Mouse (Mus musculus): Measurements from ENCODE around the gene Aldh1a3. TPM values are rescaled to one million over a fixed set of nuclear protein-coding genes. Genes with fewer than 3 reads are reported as not detected.

The Aldh1a3 gene
- 0.40 and 0.65 TPM in 2 replicates for total RNA-seq (2014; rRNA removed)
- 0.17 TPM in 1 of 2 replicates, not detected in the other for polyA plus RNA-seq (2012; rRNA removed)

DNA sequence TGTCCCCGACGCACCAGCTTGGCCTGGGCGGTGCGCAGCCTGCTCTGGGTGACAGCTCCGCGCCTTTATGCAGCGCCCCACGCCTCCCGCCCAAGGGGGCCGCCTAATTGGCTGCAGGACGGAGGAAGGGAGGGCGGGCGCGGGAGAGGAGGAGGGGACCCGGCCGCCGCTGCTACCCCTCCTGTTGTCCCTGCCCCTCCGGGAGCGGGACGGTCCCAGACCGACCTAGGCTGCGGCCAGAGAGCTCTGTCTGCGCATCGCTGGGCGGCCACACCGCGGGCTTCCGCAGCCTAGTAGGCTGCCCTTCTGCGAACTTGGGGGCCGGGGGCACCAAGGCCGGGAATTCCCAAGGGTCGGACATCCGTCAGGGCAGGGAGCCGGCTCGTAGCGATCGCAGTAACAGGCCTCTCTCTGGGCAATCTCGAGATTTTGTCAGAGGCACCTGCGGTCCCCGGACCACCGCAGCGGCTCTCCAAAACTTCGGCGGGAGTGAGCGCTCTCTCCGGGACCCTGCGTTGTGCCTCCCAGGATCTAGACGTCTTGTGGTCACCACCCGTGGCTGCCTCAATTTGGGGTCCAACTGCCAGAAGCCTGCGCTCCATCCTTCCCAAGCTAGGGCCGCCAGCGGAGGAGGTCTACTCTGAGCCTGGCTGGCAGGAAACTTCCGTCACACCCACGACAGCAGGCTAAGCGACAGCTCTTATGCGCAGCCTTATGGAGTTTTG, at the start of gene Aldh1a3:
Aldh1a3 (minus strand) TSS at position 81 of the 725 bp plus-strand sequence.
- 3% methylated on average over 55 of the region's 56 CpGs for WGBS
- Histone ChIP-seq H3K27ac (replicated peaks; ENCODE audit: insufficient read depth, low read depth, low read length) (no peak within 1 kb of the TSS), H3K4me3 (ENCODE audit: insufficient read depth, low read depth, low read length) (peak within 1 kb of the TSS; percentile 41; the same call in 1 of the 2 replicates), H3K36me3 (ENCODE audit: control insufficient read depth, insufficient read depth, low read length) (no peaks in the 10 kb centered on the region), H3K9ac (ENCODE audit: low read depth, low read length) (peak within 1 kb of the TSS; percentile 42), H3K79me2 (ENCODE audit: control insufficient read depth, insufficient read depth, low read length) (no peaks in the 10 kb centered on the region), H3K27me3 (ENCODE audit: control insufficient read depth, insufficient read depth, low read length) (peaks cover 8% of the 10 kb centered on the region), H3K4me1 (ENCODE audit: control insufficient read depth, insufficient read depth, low read length) (no peaks in the 10 kb centered on the region)
- DNase-seq (ENCODE audit: extremely low read depth, low read depth, low spot score) = no peak
- TF ChIP-seq POLR2A (IDR thresholded peaks at IDR 0.05; ENCODE audit: extremely low read depth, insufficient read depth, low read length) = no peak
- no peak for TF ChIP-seq CTCF (IDR thresholded peaks at IDR 0.05; ENCODE audit: low read depth, low read length)

GRCm38 (mm10) chr7:66476289-66476688, 49.0 kb upstream of the Aldh1a3 start:
- Histone ChIP-seq H3K4me3 (ENCODE audit: insufficient read depth, low read depth, low read length) (no peak overlapping the region), H3K79me2 (ENCODE audit: control insufficient read depth, insufficient read depth, low read length) (no peaks in the 10 kb centered on the region), H3K27me3 (ENCODE audit: control insufficient read depth, insufficient read depth, low read length) (no peaks in the 10 kb centered on the region), H3K36me3 (ENCODE audit: control insufficient read depth, insufficient read depth, low read length) (no peaks in the 10 kb centered on the region), H3K9ac (ENCODE audit: low read depth, low read length) (no peak overlapping the region), H3K4me1 (ENCODE audit: control insufficient read depth, insufficient read depth, low read length) (no peaks in the 10 kb centered on the region; the same call in 1 of the 2 replicates), H3K27ac (replicated peaks; ENCODE audit: insufficient read depth, low read depth, low read length) (no peak overlapping the region)
- WGBS = 78% methylated on average over 8 of the region's 8 CpGs
- DNase-seq (ENCODE audit: extremely low read depth, low read depth, low spot score) = no peak
- no peak for TF ChIP-seq CTCF (IDR thresholded peaks at IDR 0.05; ENCODE audit: low read depth, low read length)

DNA sequence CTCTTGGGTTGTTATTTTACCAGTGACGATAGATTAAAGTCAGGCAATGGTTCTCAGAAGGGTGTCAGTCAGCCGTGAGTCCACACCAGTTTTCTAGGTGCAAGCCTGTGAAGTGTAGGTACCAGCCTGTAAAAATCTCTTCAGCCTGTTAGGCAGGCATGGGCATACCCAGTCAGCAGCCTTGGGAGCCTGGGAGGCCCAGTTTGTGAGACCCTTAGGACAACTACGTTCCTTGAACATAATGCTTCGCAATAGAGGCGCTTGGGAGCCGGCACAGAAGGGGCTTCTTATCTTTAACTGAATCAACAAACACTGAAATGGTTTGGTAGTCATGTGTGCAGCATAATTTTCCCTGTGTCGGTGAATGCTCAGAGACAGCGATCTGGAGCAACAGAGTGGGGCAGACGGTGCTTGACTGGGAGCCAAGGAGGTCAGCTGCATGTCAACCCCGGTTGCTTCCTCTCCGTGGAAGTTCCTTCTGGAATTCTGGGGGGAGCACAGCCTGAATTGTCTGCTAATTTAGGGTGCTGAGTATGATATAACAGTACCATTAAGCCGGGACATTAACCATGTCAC, 44.4 kb upstream of the Aldh1a3 start:
- Histone ChIP-seq H3K4me1 (ENCODE audit: control insufficient read depth, insufficient read depth, low read length) (no peaks in the 10 kb centered on the region), H3K9ac (ENCODE audit: low read depth, low read length) (no peak overlapping the region), H3K27me3 (ENCODE audit: control insufficient read depth, insufficient read depth, low read length) (no peaks in the 10 kb centered on the region), H3K4me3 (ENCODE audit: insufficient read depth, low read depth, low read length) (no peak overlapping the region), H3K27ac (replicated peaks; ENCODE audit: insufficient read depth, low read depth, low read length) (no peak overlapping the region), H3K36me3 (ENCODE audit: control insufficient read depth, insufficient read depth, low read length) (no peaks in the 10 kb centered on the region), H3K79me2 (ENCODE audit: control insufficient read depth, insufficient read depth, low read length) (no peaks in the 10 kb centered on the region)
- no peak for TF ChIP-seq CTCF (IDR thresholded peaks at IDR 0.05; ENCODE audit: low read depth, low read length)
- TF ChIP-seq POLR2A (IDR thresholded peaks at IDR 0.05; ENCODE audit: extremely low read depth, insufficient read depth, low read length) = no peak
- DNase-seq (ENCODE audit: extremely low read depth, low read depth, low spot score) = no peak
- WGBS = 73% methylated on average over 12 of the region's 12 CpGs

- Histone ChIP-seq H3K4me3 (ENCODE audit: insufficient read depth, low read depth, low read length) (no peak overlapping the region), H3K27ac (replicated peaks; ENCODE audit: insufficient read depth, low read depth, low read length) (no peak overlapping the region), H3K27me3 (ENCODE audit: control insufficient read depth, insufficient read depth, low read length) (no peaks in the 10 kb centered on the region), H3K79me2 (ENCODE audit: control insufficient read depth, insufficient read depth, low read length) (no peaks in the 10 kb centered on the region), H3K36me3 (ENCODE audit: control insufficient read depth, insufficient read depth, low read length) (no peaks in the 10 kb centered on the region), H3K9ac (ENCODE audit: low read depth, low read length) (no peak overlapping the region), H3K4me1 (ENCODE audit: control insufficient read depth, insufficient read depth, low read length) (no peaks in the 10 kb centered on the region)
- no peak for DNase-seq (ENCODE audit: extremely low read depth, low read depth, low spot score)
- WGBS = 93% methylated on average over 14 of the region's 14 CpGs
- no peak for TF ChIP-seq POLR2A (IDR thresholded peaks at IDR 0.05; ENCODE audit: extremely low read depth, insufficient read depth, low read length)
- TF ChIP-seq CTCF (IDR thresholded peaks at IDR 0.05; ENCODE audit: low read depth, low read length) = no peak
These were observed 39.3 kb upstream of the Aldh1a3 start for GRCm38 (mm10) chr7:66466641-66467040.

DNA sequence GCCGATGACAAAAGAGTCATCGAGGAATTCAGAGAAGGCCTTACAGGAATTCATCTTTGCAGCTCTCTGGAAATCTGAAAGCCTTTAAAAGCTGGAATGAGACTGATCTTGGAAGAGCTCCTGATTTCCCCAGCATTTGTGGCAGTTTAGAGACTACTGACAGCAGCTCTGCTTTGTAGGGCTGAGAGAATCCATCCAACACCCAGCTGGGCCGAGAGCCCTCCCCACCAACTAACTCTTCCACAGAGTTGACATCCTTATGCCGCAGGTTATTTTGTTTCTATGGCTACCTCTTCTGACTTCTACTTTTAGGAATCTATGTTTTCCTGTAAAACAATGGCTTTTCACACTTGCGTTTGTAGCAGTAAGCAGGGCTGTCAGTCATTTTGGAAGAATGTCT, 37.9 kb upstream of the Aldh1a3 start:
- TF ChIP-seq POLR2A (IDR thresholded peaks at IDR 0.05; ENCODE audit: extremely low read depth, insufficient read depth, low read length) (no peak), CTCF (IDR thresholded peaks at IDR 0.05; ENCODE audit: low read depth, low read length) (no peak)
- 85% methylated on average over 5 of the region's 5 CpGs for WGBS
- H3K79me2 ChIP-seq (ENCODE audit: control insufficient read depth, insufficient read depth, low read length) = no peaks in the 10 kb centered on the region
- no peak overlapping the region for H3K4me3 ChIP-seq (ENCODE audit: insufficient read depth, low read depth, low read length)
- no peaks in the 10 kb centered on the region for H3K4me1 ChIP-seq (ENCODE audit: control insufficient read depth, insufficient read depth, low read length)
- no peak for DNase-seq (ENCODE audit: extremely low read depth, low read depth, low spot score)
- no peaks in the 10 kb centered on the region for H3K36me3 ChIP-seq (ENCODE audit: control insufficient read depth, insufficient read depth, low read length)
- no peak overlapping the region for H3K27ac ChIP-seq (replicated peaks; ENCODE audit: insufficient read depth, low read depth, low read length)
- H3K27me3 ChIP-seq (ENCODE audit: control insufficient read depth, insufficient read depth, low read length) = no peaks in the 10 kb centered on the region
- no peak overlapping the region for H3K9ac ChIP-seq (ENCODE audit: low read depth, low read length)

DNA sequence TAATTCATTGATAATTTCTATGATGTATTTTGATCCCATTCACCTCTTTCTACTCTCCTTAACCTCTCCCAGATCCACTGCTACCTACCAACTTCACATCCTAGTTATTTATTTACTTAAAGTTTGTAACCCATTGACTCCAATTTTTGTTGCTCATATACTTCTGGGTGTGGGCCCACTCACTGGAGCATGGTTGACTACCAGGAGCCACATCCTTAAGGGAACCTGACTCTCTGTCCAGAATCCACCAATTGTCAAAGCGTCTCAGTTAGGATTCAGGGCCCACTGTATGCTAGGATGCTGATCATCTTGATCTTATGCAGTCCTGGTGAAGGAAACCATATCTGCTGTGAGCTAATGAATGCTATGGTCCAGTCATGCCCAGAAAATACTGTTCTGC, 35.8 kb upstream of the Aldh1a3 start:
- Histone ChIP-seq H3K9ac (ENCODE audit: low read depth, low read length) (no peak overlapping the region), H3K79me2 (ENCODE audit: control insufficient read depth, insufficient read depth, low read length) (no peaks in the 10 kb centered on the region), H3K36me3 (ENCODE audit: control insufficient read depth, insufficient read depth, low read length) (no peaks in the 10 kb centered on the region), H3K27me3 (ENCODE audit: control insufficient read depth, insufficient read depth, low read length) (no peaks in the 10 kb centered on the region), H3K27ac (replicated peaks; ENCODE audit: insufficient read depth, low read depth, low read length) (no peak overlapping the region), H3K4me3 (ENCODE audit: insufficient read depth, low read depth, low read length) (no peak overlapping the region), H3K4me1 (ENCODE audit: control insufficient read depth, insufficient read depth, low read length) (no peaks in the 10 kb centered on the region)
- WGBS = 97% methylated on average over 1 of the region's 1 CpGs
- TF ChIP-seq CTCF (IDR thresholded peaks at IDR 0.05; ENCODE audit: low read depth, low read length) = no peak
- no peak for TF ChIP-seq POLR2A (IDR thresholded peaks at IDR 0.05; ENCODE audit: extremely low read depth, insufficient read depth, low read length)
- no peak for DNase-seq (ENCODE audit: extremely low read depth, low read depth, low spot score)

Data from liver, adult 2 months (tissue).